Mouse (Mus musculus) liver, adult 2 months (tissue): ENCODE measurements around the gene Lad1.

Experiments
- CTCF ChIP-seq: fragments of 200-500 bp; IDR thresholded peaks from 2 replicates; pipeline ENCODE4 v1.5.1; 2011; ENCODE audit warnings: low read depth, low read length, control low read depth
- POLR2A ChIP-seq: fragments of 200-500 bp; IDR thresholded peaks from 2 replicates; pipeline ENCODE4 v1.6.1; 2011; ENCODE audit warnings: low read length, control low read depth; ENCODE audit not compliant: insufficient read depth; ENCODE audit errors: extremely low read depth

DNA sequence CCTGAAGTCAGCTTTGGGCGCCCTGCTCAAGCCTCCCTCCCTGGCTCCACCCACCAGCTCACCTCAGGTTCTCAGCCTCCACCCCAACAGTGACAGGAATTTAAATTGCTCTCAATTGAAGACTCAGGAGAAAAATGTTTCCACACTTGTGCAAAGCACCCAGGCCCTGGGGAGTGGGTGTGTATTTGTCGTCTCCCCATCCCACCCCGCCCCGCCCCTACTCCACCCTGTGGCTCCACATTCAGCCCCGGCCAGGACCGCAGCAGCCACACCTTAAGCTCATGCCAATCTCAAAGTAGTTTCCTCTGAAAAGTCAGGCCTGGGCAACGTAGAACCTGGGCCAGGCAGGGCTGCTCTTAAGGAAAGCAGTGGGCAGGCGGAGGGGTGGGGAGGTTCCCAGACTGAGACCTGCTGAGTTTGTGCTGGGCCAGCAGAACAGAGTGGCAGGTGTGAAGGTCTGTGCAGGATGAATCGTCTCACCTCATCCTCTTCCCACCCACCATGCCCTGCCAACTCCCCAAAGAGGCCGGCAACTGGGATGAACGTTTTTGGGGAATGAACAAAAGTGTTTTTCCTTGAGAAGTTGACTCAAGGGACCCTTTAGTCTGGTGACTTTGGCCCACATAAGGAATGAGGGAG is 38.9 kb downstream of the Lad1 start:
- no peak for TF ChIP-seq CTCF
- no peak for TF ChIP-seq POLR2A
